Mouse (Mus musculus) liver, postnatal 0 days (tissue): Measurements from ENCODE around the gene Lfng.

Experiments
- CTCF ChIP-seq: sonication (generic); IDR thresholded peaks from 2 replicates; pipeline ENCODE4 v1.5.1; 2016; ENCODE audit warnings: antibody characterized with exemption, low read depth
- EP300 ChIP-seq: IDR thresholded peaks from 2 replicates; pipeline ENCODE4 v1.6.1; 2016; ENCODE audit warnings: antibody characterized with exemption, low read depth, mild to moderate bottlenecking

DNA sequence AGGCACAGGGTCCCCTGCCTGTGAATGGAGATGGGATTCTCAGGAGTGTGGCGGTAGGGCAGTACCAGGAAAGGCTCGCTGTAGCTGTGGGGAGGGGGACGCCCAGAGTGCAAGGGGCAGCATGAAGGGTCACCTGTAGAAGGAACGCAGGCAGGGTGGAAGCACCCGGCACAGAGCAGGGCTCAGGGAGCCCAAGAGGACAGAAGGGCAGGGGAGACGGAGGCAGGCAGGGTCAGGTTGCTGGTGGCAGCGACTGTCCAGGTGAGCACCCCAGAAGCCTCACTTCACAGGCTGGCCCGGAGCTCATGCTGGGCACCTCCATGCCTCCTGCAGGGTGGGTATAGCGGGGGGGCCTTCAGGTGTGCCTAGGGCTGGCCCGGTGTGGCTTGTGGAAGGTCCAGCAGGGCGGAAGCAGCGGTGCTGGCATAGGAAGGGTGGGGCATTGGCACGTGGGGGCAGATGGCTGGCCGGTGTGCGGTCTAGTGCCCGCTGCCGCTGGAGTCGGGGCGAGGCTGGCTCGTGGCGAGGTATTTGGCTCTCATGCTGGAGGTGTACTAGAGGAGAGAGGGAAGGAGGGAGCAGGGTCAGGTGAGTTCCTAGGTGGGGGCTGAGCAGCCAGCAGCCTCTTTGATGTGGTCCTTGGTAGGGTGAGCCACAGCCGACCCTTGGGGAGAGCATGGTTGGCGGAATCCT, 16.0 kb downstream of the Lfng start:
- TF ChIP-seq CTCF = no peak
- no peak for TF ChIP-seq EP300
